Mouse (Mus musculus) stomach, adult 2 months (tissue): ENCODE measurements around the gene Zfp988. TPM values are rescaled to one million over a fixed set of nuclear protein-coding genes. Genes with fewer than 3 reads are reported as not detected.

Experiments used
- polyA plus RNA-seq: library from polyadenylated mRNA; depleted of rRNA; stranded (reverse); fragments of >200 nt; gene quantifications from 2 replicates; pipeline ENCODE4 v1.2.3, GENCODE M21; 2012; rRNA removed

Zfp988 gene
- not detected in 2 replicates for polyA plus RNA-seq

DNA sequence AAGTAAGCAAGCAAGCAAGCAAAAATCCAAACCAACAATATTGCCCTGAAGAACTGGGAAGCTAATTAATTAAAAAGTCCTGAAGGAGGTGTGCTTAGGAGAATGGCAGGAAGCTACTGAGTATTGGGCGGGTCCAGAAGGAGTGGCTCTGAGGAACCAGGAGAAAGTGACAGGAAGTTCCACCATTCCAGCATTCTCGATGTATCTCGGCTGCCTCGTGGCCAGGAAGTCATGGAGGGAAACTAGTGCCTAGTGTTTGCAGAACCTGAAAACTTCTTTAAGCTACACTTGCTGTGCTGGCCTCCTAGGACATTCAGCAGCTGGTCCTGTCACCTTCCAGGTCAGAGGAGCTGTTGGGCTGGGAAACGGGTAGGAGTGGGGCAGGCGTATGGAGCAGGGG lies at the start of gene Zfp988:
Zfp988 (plus strand) TSS at position 239 of the 400 bp plus-strand sequence.

DNA sequence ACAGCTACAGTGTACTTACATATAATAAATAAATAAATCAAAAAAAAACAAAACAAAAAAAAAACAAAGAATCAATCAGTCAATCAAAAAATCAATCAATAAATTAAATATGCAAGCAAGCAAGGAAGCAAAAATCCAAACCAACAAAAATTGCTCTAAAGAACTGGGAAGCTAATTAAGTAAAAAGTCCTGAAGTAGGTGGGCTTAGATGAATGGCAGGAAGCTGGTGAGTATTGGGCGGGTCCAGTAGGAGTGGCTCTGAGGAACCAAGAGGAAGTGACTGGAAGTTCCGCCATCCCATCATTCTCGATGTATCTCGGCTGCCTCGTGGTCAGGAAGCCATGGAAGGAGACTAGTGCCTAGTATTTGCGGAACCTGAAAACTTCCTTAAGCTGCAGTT lies 55.5 kb downstream of the Zfp988 start, which contains the start of gene Zfp978:
Zfp978 (plus strand) TSS at position 301 of the 400 bp plus-strand sequence.

Other genes with a start within 250 kb of the Zfp988 start
- not detected in 2 replicates for gene Zfp991, start 173.6 kb upstream of the Zfp988 start, polyA plus RNA-seq
- not detected in 2 replicates for gene Zfp978, start 55.6 kb downstream of the Zfp988 start, polyA plus RNA-seq
- not detected in 2 replicates for gene Zfp982, start 186.7 kb downstream of the Zfp988 start, polyA plus RNA-seq
- not detected in 2 replicates for gene Gm16503, start 234.5 kb downstream of the Zfp988 start, polyA plus RNA-seq
- not detected in 2 replicates for gene Zfp985, start 247.6 kb downstream of the Zfp988 start, polyA plus RNA-seq